Mouse (Mus musculus): ENCODE data around the gene Nelfcd. TPM values are rescaled to one million over a fixed set of nuclear protein-coding genes. Genes with fewer than 3 reads are reported as not detected.

Nelfcd gene
- polyA plus RNA-seq, 1 experiment, result 45.3 TPM

DNA sequence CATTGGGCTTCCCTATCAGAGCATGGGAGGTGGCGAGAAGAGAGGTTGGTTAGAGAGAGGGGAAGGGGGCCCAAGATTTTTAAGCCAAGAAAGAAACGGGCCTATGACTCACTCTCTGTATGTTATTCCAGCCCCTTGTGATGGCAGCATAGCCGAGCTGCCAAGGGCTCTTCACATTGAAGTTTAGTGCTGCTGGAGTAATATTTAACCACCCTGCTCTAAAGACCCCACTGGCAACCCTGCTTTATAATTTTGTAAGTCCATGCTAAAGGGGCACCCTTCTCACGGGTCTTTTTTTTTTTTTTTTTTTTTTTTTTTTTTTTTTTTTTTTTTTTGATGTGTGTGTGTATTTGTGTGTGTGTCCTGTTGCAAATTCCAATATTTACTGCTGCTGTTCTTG lies 26.3 kb downstream of the Nelfcd start:
- H3K4me3 ChIP-seq (ENCODE audit: extremely low read depth, insufficient read depth, insufficient read length), result no peak overlapping the region
- H3K4me1 ChIP-seq (ENCODE audit: control insufficient read depth, insufficient read depth, insufficient read length), result peaks cover 16% of the 10 kb centered on the region; the same call in 1 of the 2 replicates
- WGBS, result 70% methylated on average over 4 of the region's 4 CpGs
- DNase-seq (ENCODE audit: low read depth in 1 of 2, low spot score in 2 of 2), result no peak
- H3K27ac ChIP-seq (ENCODE audit: insufficient read depth, low read length), result no peak overlapping the region
- no peak for TF ChIP-seq CTCF (IDR thresholded peaks at IDR 0.05; ENCODE audit: extremely low read depth, insufficient read depth, insufficient read length, insufficient replicate concordance)
- TF ChIP-seq POLR2A (IDR thresholded peaks at IDR 0.05; ENCODE audit: low read depth, low read length), result no peak
- H3K27me3 ChIP-seq (ENCODE audit: control insufficient read depth, insufficient read depth, low read length), result no peaks in the 10 kb centered on the region
- no peaks in the 10 kb centered on the region for H3K36me3 ChIP-seq (ENCODE audit: control insufficient read depth, insufficient read depth, low read length)

GRCm38 (mm10) chr2:174442460-174442859 lies 26.9 kb downstream of the Nelfcd start:
- H3K36me3 ChIP-seq (ENCODE audit: control insufficient read depth, insufficient read depth, low read length), result no peaks in the 10 kb centered on the region
- WGBS, result 64% methylated on average over 9 of the region's 9 CpGs
- DNase-seq (ENCODE audit: low read depth in 1 of 2, low spot score in 2 of 2), result peak in 1 of 2 experiments; percentile 42
- peaks cover 14% of the 10 kb centered on the region; the same call in 1 of the 2 replicates for H3K4me1 ChIP-seq (ENCODE audit: control insufficient read depth, insufficient read depth, insufficient read length)
- no peak for TF ChIP-seq CTCF (IDR thresholded peaks at IDR 0.05; ENCODE audit: extremely low read depth, insufficient read depth, insufficient read length, insufficient replicate concordance)
- TF ChIP-seq POLR2A (IDR thresholded peaks at IDR 0.05; ENCODE audit: low read depth, low read length), result no peak
- H3K27ac ChIP-seq (ENCODE audit: insufficient read depth, low read length), result peak overlapping the region; percentile 4; the same call in 1 of the 2 replicates
- no peaks in the 10 kb centered on the region for H3K27me3 ChIP-seq (ENCODE audit: control insufficient read depth, insufficient read depth, low read length)
- H3K4me3 ChIP-seq (ENCODE audit: extremely low read depth, insufficient read depth, insufficient read length), result no peak overlapping the region

DNA sequence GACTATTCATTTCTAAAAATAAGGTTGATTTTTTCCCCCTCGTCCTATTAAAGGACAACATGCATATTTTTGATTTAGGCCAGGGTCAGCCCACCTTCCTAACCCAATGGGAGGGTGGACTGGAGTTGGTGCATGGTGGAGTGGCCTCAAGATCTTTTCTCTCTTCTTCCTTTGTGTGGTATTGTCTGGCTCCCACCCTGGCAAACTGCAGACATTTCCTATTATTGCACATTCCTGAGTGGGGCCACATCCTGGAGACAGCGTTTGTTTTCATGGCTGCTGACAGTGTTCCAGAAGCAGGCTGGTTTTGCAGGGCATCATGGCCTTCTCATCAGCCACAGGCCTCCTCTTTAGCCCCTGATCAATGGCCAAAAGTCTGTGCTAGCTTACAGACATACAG lies 27.4 kb downstream of the Nelfcd start:
- no peak overlapping the region for H3K27ac ChIP-seq (ENCODE audit: insufficient read depth, low read length)
- TF ChIP-seq POLR2A (IDR thresholded peaks at IDR 0.05; ENCODE audit: low read depth, low read length), result no peak
- no peak for TF ChIP-seq CTCF (IDR thresholded peaks at IDR 0.05; ENCODE audit: extremely low read depth, insufficient read depth, insufficient read length, insufficient replicate concordance)
- 68% methylated on average over 2 of the region's 2 CpGs for WGBS
- no peak for DNase-seq (ENCODE audit: low read depth in 1 of 2, low spot score in 2 of 2)
- no peaks in the 10 kb centered on the region for H3K27me3 ChIP-seq (ENCODE audit: control insufficient read depth, insufficient read depth, low read length)
- H3K36me3 ChIP-seq (ENCODE audit: control insufficient read depth, insufficient read depth, low read length), result no peaks in the 10 kb centered on the region
- peaks cover 10% of the 10 kb centered on the region; the same call in 1 of the 2 replicates for H3K4me1 ChIP-seq (ENCODE audit: control insufficient read depth, insufficient read depth, insufficient read length)
- no peak overlapping the region for H3K4me3 ChIP-seq (ENCODE audit: extremely low read depth, insufficient read depth, insufficient read length)

DNA sequence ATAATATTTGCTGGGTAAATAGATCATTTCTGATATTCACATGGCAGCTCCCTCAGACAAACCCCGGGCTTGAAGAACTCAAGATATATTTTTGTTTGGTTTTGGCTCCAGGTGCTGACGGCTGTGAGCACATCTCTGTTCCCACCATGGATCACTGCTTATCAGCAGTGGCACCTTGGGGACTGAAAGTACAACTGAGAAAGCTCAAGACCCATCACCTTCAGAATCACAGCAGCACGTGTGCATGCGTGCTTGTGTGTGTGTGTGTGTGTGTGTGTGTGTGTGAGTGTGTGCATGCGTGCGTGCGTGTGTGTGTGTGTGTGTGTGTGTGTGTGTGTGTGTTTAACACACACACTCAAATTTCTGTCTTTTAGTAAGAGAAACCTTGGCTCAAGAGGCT lies 28.8 kb downstream of the Nelfcd start:
- Histone ChIP-seq H3K4me3 (ENCODE audit: extremely low read depth, insufficient read depth, insufficient read length) (no peak overlapping the region), H3K27ac (ENCODE audit: insufficient read depth, low read length) (no peak overlapping the region), H3K36me3 (ENCODE audit: control insufficient read depth, insufficient read depth, low read length) (no peaks in the 10 kb centered on the region), H3K4me1 (ENCODE audit: control insufficient read depth, insufficient read depth, insufficient read length) (peaks cover 8% of the 10 kb centered on the region; the same call in 1 of the 2 replicates), H3K27me3 (ENCODE audit: control insufficient read depth, insufficient read depth, low read length) (no peaks in the 10 kb centered on the region)
- DNase-seq (ENCODE audit: low read depth in 1 of 2, low spot score in 2 of 2), result no peak
- TF ChIP-seq POLR2A (IDR thresholded peaks at IDR 0.05; ENCODE audit: low read depth, low read length), result no peak
- TF ChIP-seq CTCF (IDR thresholded peaks at IDR 0.05; ENCODE audit: extremely low read depth, insufficient read depth, insufficient read length, insufficient replicate concordance), result no peak
- 78% methylated on average over 7 of the region's 7 CpGs for WGBS

GRCm38 (mm10) chr2:174445018-174445417 lies 29.4 kb downstream of the Nelfcd start:
- 80% methylated on average over 6 of the region's 6 CpGs for WGBS
- TF ChIP-seq POLR2A (IDR thresholded peaks at IDR 0.05; ENCODE audit: low read depth, low read length), result no peak
- TF ChIP-seq CTCF (IDR thresholded peaks at IDR 0.05; ENCODE audit: extremely low read depth, insufficient read depth, insufficient read length, insufficient replicate concordance), result no peak

GRCm38 (mm10) chr2:174446492-174446891 lies 30.9 kb downstream of the Nelfcd start:
- Histone ChIP-seq H3K4me1 (ENCODE audit: control insufficient read depth, insufficient read depth, insufficient read length) (no peaks in the 10 kb centered on the region), H3K36me3 (ENCODE audit: control insufficient read depth, insufficient read depth, low read length) (no peaks in the 10 kb centered on the region), H3K27ac (ENCODE audit: insufficient read depth, low read length) (no peak overlapping the region), H3K4me3 (ENCODE audit: extremely low read depth, insufficient read depth, insufficient read length) (no peak overlapping the region), H3K27me3 (ENCODE audit: control insufficient read depth, insufficient read depth, low read length) (no peaks in the 10 kb centered on the region)
- DNase-seq (ENCODE audit: low read depth in 1 of 2, low spot score in 2 of 2), result no peak
- 83% methylated on average over 7 of the region's 7 CpGs for whole genome bisulfite sequencing
- TF ChIP-seq CTCF (IDR thresholded peaks at IDR 0.05; ENCODE audit: extremely low read depth, insufficient read depth, insufficient read length, insufficient replicate concordance) (no peak), POLR2A (IDR thresholded peaks at IDR 0.05; ENCODE audit: low read depth, low read length) (no peak)

More at GRCm38 (mm10) chr2:174445018-174445417, 29.4 kb downstream of the Nelfcd start:
- Histone ChIP-seq H3K27ac (ENCODE audit: insufficient read depth, low read length) (no peak overlapping the region), H3K36me3 (ENCODE audit: control insufficient read depth, insufficient read depth, low read length) (no peaks in the 10 kb centered on the region), H3K27me3 (ENCODE audit: control insufficient read depth, insufficient read depth, low read length) (no peaks in the 10 kb centered on the region), H3K4me3 (ENCODE audit: extremely low read depth, insufficient read depth, insufficient read length) (no peak overlapping the region), H3K4me1 (ENCODE audit: control insufficient read depth, insufficient read depth, insufficient read length) (peaks cover 2% of the 10 kb centered on the region; the same call in 1 of the 2 replicates)
- no peak for DNase-seq (ENCODE audit: low read depth in 1 of 2, low spot score in 2 of 2)

- Histone ChIP-seq H3K27ac (ENCODE audit: insufficient read depth, low read length) (no peak overlapping the region), H3K4me3 (ENCODE audit: extremely low read depth, insufficient read depth, insufficient read length) (no peak overlapping the region), H3K27me3 (ENCODE audit: control insufficient read depth, insufficient read depth, low read length) (no peaks in the 10 kb centered on the region), H3K36me3 (ENCODE audit: control insufficient read depth, insufficient read depth, low read length) (no peaks in the 10 kb centered on the region), H3K4me1 (ENCODE audit: control insufficient read depth, insufficient read depth, insufficient read length) (no peaks in the 10 kb centered on the region)
- TF ChIP-seq CTCF (IDR thresholded peaks at IDR 0.05; ENCODE audit: extremely low read depth, insufficient read depth, insufficient read length, insufficient replicate concordance) (no peak), POLR2A (IDR thresholded peaks at IDR 0.05; ENCODE audit: low read depth, low read length) (no peak)
- no peak for DNase-seq (ENCODE audit: low read depth in 1 of 2, low spot score in 2 of 2)
- 89% methylated on average over 8 of the region's 8 CpGs for WGBS
These were observed 31.3 kb downstream of the Nelfcd start for GRCm38 (mm10) chr2:174446905-174447304.
